Mouse (Mus musculus) MEL (cell line): ENCODE results near the gene Gm11084. TPM values are rescaled to one million over a fixed set of nuclear protein-coding genes. Genes with fewer than 3 reads are reported as not detected.

ENCODE experiments used
- DNase-seq: peaks from one replicate; pipeline ENCODE4 v3.0.0; 2011; ENCODE audit warnings: low read depth, low spot score
- H3K27ac ChIP-seq: 2 replicates; pipeline ENCODE4 v1.5.1; 2012; ENCODE audit warnings: low read depth, mild to moderate bottlenecking, control low read depth, low read length, moderate library complexity; ENCODE audit not compliant: control insufficient read depth
- H3K27me3 ChIP-seq, 2 experiments: fragments of 150-350 bp in 1 of 2; sonication (generic) in 1 of 2; 2 replicates each; pipeline ENCODE4 v1.6.1; 2012; ENCODE audit warnings: low read length in 2 of 2, mild to moderate bottlenecking in 2 of 2, improper control_type of control experiment in 1 of 2, moderate library complexity in 1 of 2; ENCODE audit not compliant: insufficient read depth in 2 of 2, control insufficient read depth in 1 of 2
- H3K36me3 ChIP-seq, 2 experiments: 2 replicates each; pipeline ENCODE4 v1.6.1; 2012 to 2014; ENCODE audit warnings: low read length in 2 of 2, improper control_type of control experiment in 1 of 2, inconsistent platforms in 1 of 2, mild to moderate bottlenecking in 1 of 2; ENCODE audit not compliant: insufficient read depth in 2 of 2, control insufficient read depth in 1 of 2
- H3K4me1 ChIP-seq, 2 experiments: fragments of 150-350 bp in 1 of 2; sonication (generic) in 1 of 2; 2 replicates each; pipeline ENCODE4 v1.6.1; 2012; ENCODE audit warnings: low read length in 2 of 2, improper control_type of control experiment in 1 of 2, mild to moderate bottlenecking in 1 of 2; ENCODE audit not compliant: insufficient read depth in 2 of 2, control insufficient read depth in 1 of 2
- H3K4me3 ChIP-seq, 2 experiments: fragments of 150-350 bp in 1 of 2; sonication (generic) in 1 of 2; 2 replicates each; pipeline ENCODE4 v1.5.1; 2012; ENCODE audit warnings: low read depth in 2 of 2, low read length in 2 of 2, mild to moderate bottlenecking in 2 of 2, moderate library complexity in 2 of 2, control low read depth in 1 of 2, improper control_type of control experiment in 1 of 2; ENCODE audit not compliant: control insufficient read depth in 1 of 2, insufficient read depth in 1 of 2
- H3K79me2 ChIP-seq: 2 replicates; pipeline ENCODE4 v1.6.1; 2012; ENCODE audit warnings: mild to moderate bottlenecking, low read length, moderate library complexity; ENCODE audit not compliant: control insufficient read depth, poor library complexity, insufficient read depth
- H3K9ac ChIP-seq: 2 replicates; pipeline ENCODE4 v1.6.1; 2012; ENCODE audit warnings: low read depth, mild to moderate bottlenecking, control low read depth, low read length, moderate library complexity; ENCODE audit not compliant: control insufficient read depth, poor library complexity, severe bottlenecking
- H3K9me3 ChIP-seq: fragments of 150-350 bp; sonication (generic); replicated peaks from 2 replicates; pipeline ENCODE4 v1.6.1; 2012; ENCODE audit warnings: mild to moderate bottlenecking, low read length, improper control_type of control experiment, moderate library complexity; ENCODE audit not compliant: insufficient read depth
- CHD1 ChIP-seq: IDR thresholded peaks from 2 replicates; pipeline ENCODE4 v1.6.1; 2012; ENCODE audit warnings: low read depth, mild to moderate bottlenecking, inconsistent platforms, low read length, improper control_type of control experiment
- CHD2 ChIP-seq: IDR thresholded peaks from 2 replicates; pipeline ENCODE4 v1.6.1; 2011; ENCODE audit warnings: low read length, improper control_type of control experiment
- ELF1 ChIP-seq: IDR thresholded peaks from 2 replicates; pipeline ENCODE4 v1.6.1; 2014; ENCODE audit warnings: low read depth, mild to moderate bottlenecking, inconsistent platforms, low read length, improper control_type of control experiment, moderate library complexity
- EP300 ChIP-seq, 2 experiments: IDR thresholded peaks; 2 replicates each; pipeline ENCODE4 v1.6.1; 2011; ENCODE audit warnings: improper control_type of control experiment in 2 of 2, low read length in 2 of 2, low read depth in 1 of 2, mild to moderate bottlenecking in 1 of 2
- GABPA ChIP-seq: IDR thresholded peaks from 2 replicates; pipeline ENCODE4 v1.6.1; 2012; ENCODE audit warnings: low read depth, mild to moderate bottlenecking, inconsistent platforms, low read length, improper control_type of control experiment, moderate library complexity
- HCFC1 ChIP-seq: IDR thresholded peaks from 2 replicates; pipeline ENCODE4 v1.6.1; 2012; ENCODE audit warnings: low read depth, mild to moderate bottlenecking, inconsistent platforms, low read length, improper control_type of control experiment, moderate library complexity
- JUND ChIP-seq: IDR thresholded peaks from 2 replicates; pipeline ENCODE4 v1.6.1; 2011; ENCODE audit warnings: low read depth, mild to moderate bottlenecking, improper control_type of control experiment, low read length
- MAFK ChIP-seq: IDR thresholded peaks from 2 replicates; pipeline ENCODE4 v1.6.1; 2011; ENCODE audit warnings: low read depth, mild to moderate bottlenecking, low read length, improper control_type of control experiment, borderline replicate concordance
- MAX ChIP-seq: IDR thresholded peaks from 2 replicates; pipeline ENCODE4 v1.6.1; 2011; ENCODE audit warnings: low read length, improper control_type of control experiment
- MAZ ChIP-seq: IDR thresholded peaks from 2 replicates; pipeline ENCODE4 v1.6.1; 2012; ENCODE audit warnings: low read depth, mild to moderate bottlenecking, inconsistent platforms, low read length, improper control_type of control experiment
- MXI1 ChIP-seq: IDR thresholded peaks from 2 replicates; pipeline ENCODE4 v1.6.1; 2011; ENCODE audit warnings: mild to moderate bottlenecking, low read depth, low read length, improper control_type of control experiment
- MYB ChIP-seq: IDR thresholded peaks from 2 replicates; pipeline ENCODE4 v1.6.1; 2011; ENCODE audit warnings: mild to moderate bottlenecking, low read depth, low read length, improper control_type of control experiment
- MYC ChIP-seq: IDR thresholded peaks from 2 replicates; pipeline ENCODE4 v1.6.1; 2011; ENCODE audit warnings: low read depth, mild to moderate bottlenecking, low read length, improper control_type of control experiment, moderate library complexity
- NELFE ChIP-seq: IDR thresholded peaks from 2 replicates; pipeline ENCODE4 v1.6.1; 2011; ENCODE audit warnings: low read depth, low read length, improper control_type of control experiment
- NRF1 ChIP-seq: IDR thresholded peaks from 2 replicates; pipeline ENCODE4 v1.6.1; 2014; ENCODE audit warnings: low read depth, mild to moderate bottlenecking, inconsistent platforms, low read length, improper control_type of control experiment, moderate library complexity; ENCODE audit not compliant: poor library complexity, insufficient read depth, severe bottlenecking
- POLR2A ChIP-seq, 2 experiments: IDR thresholded peaks; 2 replicates each; pipeline ENCODE4 v1.6.1; 2011 to 2012; ENCODE audit warnings: low read length in 2 of 2, mild to moderate bottlenecking in 2 of 2, control low read depth in 1 of 2, improper control_type of control experiment in 1 of 2, low read depth in 1 of 2, moderate library complexity in 1 of 2; ENCODE audit not compliant: control insufficient read depth in 1 of 2, insufficient read depth in 1 of 2, poor library complexity in 1 of 2
- POLR2AphosphoS2 ChIP-seq: IDR thresholded peaks from 2 replicates; pipeline ENCODE4 v1.6.1; 2011; ENCODE audit warnings: low read length, improper control_type of control experiment
- POLR2AphosphoS5 ChIP-seq: IDR thresholded peaks from 2 replicates; pipeline ENCODE4 v1.6.1; 2012; ENCODE audit warnings: low read depth, borderline replicate concordance, mild to moderate bottlenecking, inconsistent platforms, low read length, moderate library complexity, mixed read lengths
- RCOR1 ChIP-seq: IDR thresholded peaks from 2 replicates; pipeline ENCODE4 v1.6.1; 2012; ENCODE audit warnings: low read depth, mild to moderate bottlenecking, inconsistent platforms, low read length, improper control_type of control experiment
- SIN3A ChIP-seq: IDR thresholded peaks from 2 replicates; pipeline ENCODE4 v1.6.1; 2012; ENCODE audit warnings: low read length, improper control_type of control experiment, inconsistent platforms
- TAL1 ChIP-seq: IDR thresholded peaks from 2 replicates; pipeline ENCODE4 v1.6.1; 2012; ENCODE audit warnings: mild to moderate bottlenecking, inconsistent platforms, low read length, moderate library complexity, mixed read lengths
- TBP ChIP-seq: IDR thresholded peaks from 2 replicates; pipeline ENCODE4 v1.8.0; 2011; ENCODE audit warnings: low read depth, low read length, improper control_type of control experiment
- TCF12 ChIP-seq: IDR thresholded peaks from 2 replicates; pipeline ENCODE4 v1.6.1; 2014; ENCODE audit warnings: low read depth, mild to moderate bottlenecking, inconsistent platforms, low read length, improper control_type of control experiment, moderate library complexity
- USF1 ChIP-seq: IDR thresholded peaks from 2 replicates; pipeline ENCODE4 v1.6.1; 2014; ENCODE audit warnings: low read depth, mild to moderate bottlenecking, inconsistent platforms, low read length, improper control_type of control experiment, moderate library complexity
- ZC3H11A ChIP-seq: IDR thresholded peaks from 2 replicates; pipeline ENCODE4 v1.6.1; 2012; ENCODE audit warnings: low read depth, mild to moderate bottlenecking, inconsistent platforms, low read length, improper control_type of control experiment
- ZKSCAN1 ChIP-seq: IDR thresholded peaks from 2 replicates; pipeline ENCODE4 v1.6.1; 2012; ENCODE audit warnings: low read depth, mild to moderate bottlenecking, inconsistent platforms, low read length, improper control_type of control experiment, moderate library complexity
- ZMIZ1 ChIP-seq: IDR thresholded peaks from 2 replicates; pipeline ENCODE4 v1.6.1; 2012; ENCODE audit warnings: low read depth, mild to moderate bottlenecking, inconsistent platforms, low read length, improper control_type of control experiment, moderate library complexity
- ZNF384 ChIP-seq: IDR thresholded peaks from 2 replicates; pipeline ENCODE4 v1.6.1; 2012; ENCODE audit warnings: low read depth, mild to moderate bottlenecking, inconsistent platforms, low read length, improper control_type of control experiment
- polyA plus RNA-seq, 2 experiments: library from polyadenylated mRNA; stranded (reverse) in 1 of 2; unstranded in 1 of 2; fragments of >175 nt in 1 of 2; fragments of >200 nt in 1 of 2; gene quantifications; 2 replicates each; pipeline versions ENCODE4 v1.2.1 to v1.2.4; 2012; ENCODE audit warnings: low replicate concordance in 2 of 2, low read depth in 1 of 2; ENCODE audit not compliant: insufficient read length in 2 of 2, insufficient read depth in 1 of 2, missing spikeins in 1 of 2
- total RNA-seq: library from RNA; depleted of rRNA; stranded (reverse); fragments of 300-350 nt; gene quantifications from 2 replicates; pipeline ENCODE4 v1.2.3, GENCODE M21; 2012

The Gm11084 gene
- total and polyA plus RNA-seq, 3 experiments, result not detected

GRCm38 (mm10) chr2:72981075-72981420 is 5.5 kb downstream of the Gm11084 start:
- Histone ChIP-seq H3K27me3 (no peaks in the 10 kb centered on the region), H3K79me2 (peaks cover 37% of the 10 kb centered on the region), H3K4me3 (peak overlapping the region; percentile 82 to 83), H3K4me1 (peaks cover 4 to 8% of the 10 kb centered on the region in 2 experiments), H3K9me3 (no peaks in the 10 kb centered on the region), H3K36me3 (peaks cover 0 to 28% of the 10 kb centered on the region in 2 experiments; a peak in 3 of 4 replicates), H3K27ac (peak overlapping the region; percentile 94), H3K9ac (peak overlapping the region; percentile 99)
- TF ChIP-seq GABPA (no peak), CHD1 (peak; percentile 83; the same call in 1 of the 2 replicates), MXI1 (peak; percentile 31; the same call in 1 of the 2 replicates), ZNF384 (peak; percentile 74)
- no peak for DNase-seq

- Histone ChIP-seq H3K9ac (peak within 1 kb of the TSS; percentile 100), H3K9me3 (no peaks in the 10 kb centered on the region), H3K4me1 (peaks cover 4 to 11% of the 10 kb centered on the region in 2 experiments), H3K27me3 (no peaks in the 10 kb centered on the region), H3K79me2 (peaks cover 42% of the 10 kb centered on the region), H3K4me3 (peak within 1 kb of the TSS; percentile 92), H3K27ac (peak within 1 kb of the TSS; percentile 99), H3K36me3 (peaks cover 0 to 33% of the 10 kb centered on the region in 2 experiments; a peak in 3 of 4 replicates)
- peak; percentile 98 for DNase-seq
- TF ChIP-seq MXI1 (peak; percentile 45), ZMIZ1 (no peak; the same call in 1 of the 2 replicates), POLR2AphosphoS5 (no peak), NRF1 (no peak), POLR2AphosphoS2 (peak; percentile 84; the same call in 1 of the 2 replicates), TAL1 (no peak), RCOR1 (no peak), NELFE (peak; percentile 75), SIN3A (peak; percentile 38), USF1 (no peak), MYB (no peak), EP300 (IDR thresholded peaks at IDR 0.05; ENCODE audit: low read depth in 1 of 2, low read length in 2 of 2) (no peak), TCF12 (peak; percentile 48; the same call in 1 of the 2 replicates), HCFC1 (peak; percentile 86), CHD2 (peak; percentile 39; the same call in 1 of the 2 replicates), ZC3H11A (no peak), ELF1 (peak; percentile 85), MAX (no peak), TBP (peak; percentile 82), MYC (no peak), POLR2A (IDR thresholded peaks at IDR 0.05; ENCODE audit: control insufficient read depth in 1 of 2, insufficient read depth in 1 of 2, low read depth in 1 of 2, low read length in 2 of 2, poor library complexity in 1 of 2) (peak; percentile 81 to 86), ZNF384 (peak; percentile 74), JUND (no peak), MAFK (no peak), ZKSCAN1 (no peak), MAZ (peak; percentile 81; the same call in 1 of the 2 replicates)
These were observed 6.0 kb downstream of the Gm11084 start, which contains the start of gene Sp3 for GRCm38 (mm10) chr2:72980337-72981074. TSS of gene Sp3 (minus strand) at chr2:72980446.
